Mouse (Mus musculus) Patski (cell line): ENCODE measurements around the gene Dscaml1. TPM values are rescaled to one million over a fixed set of nuclear protein-coding genes. Genes with fewer than 3 reads are reported as not detected.

ENCODE experiments used
- ATAC-seq: fragments of 100-300 bp; one replicate; pipeline ENCODE4 v1.8.0; 2021
- CTCF ChIA-PET: fragments of 350-600 bp; sonication (Branson Sonifier 250); formaldehyde crosslinking; loops from one replicate; lab custom pipeline; 2022; ENCODE audit warnings: inconsistent platforms; lab: Charles Lee
- POLR2A ChIA-PET: fragments of 350-600 bp; sonication (Branson Sonifier 250); formaldehyde crosslinking; loops from one replicate; lab custom pipeline; 2022; ENCODE audit warnings: antibody characterized with exemption, inconsistent platforms; lab: Charles Lee
- DNase-seq: peaks from one replicate; pipeline ENCODE4 v3.0.0-alpha.2; 2011; ENCODE audit warnings: low read depth, low spot score
- H3K27me3 ChIP-seq: fragments of 371-371 bp; one replicate; pipeline ENCODE4 v1.5.1; 2021
- CTCF ChIP-seq: fragments of 100-300 bp; IDR thresholded peaks from one replicate; pipeline ENCODE4 v1.5.1; 2021
- in situ Hi-C: fragments of 300-500 bp; cut with MboI; formaldehyde crosslinking; loops from 3 replicates; pipeline ENCODE4 v1.11.1; 2018; ENCODE audit warnings: low pct_unique_long_range_greater_than_20kb, mixed read lengths
- polyA plus RNA-seq: library from polyadenylated mRNA; unstranded; gene quantifications from one replicate; pipeline ENCODE4 v1.2.3, GENCODE M21; 2021

Dscaml1 gene
- polyA plus RNA-seq, 1 experiment from 2014 or later = 0.01 TPM

GRCm38 (mm10) chr9:45678664-45679026 lies 252.2 kb downstream of the Dscaml1 start:
- H3K27me3 ChIP-seq = peaks cover 21% of the 10 kb centered on the region
- DNase-seq (no peak), ATAC-seq (no peak)
- TF ChIP-seq CTCF = no peak
- POLR2A ChIA-PET = no interaction called here
- CTCF ChIA-PET = no interaction called here
- in situ Hi-C loops = no loop called here

- peaks cover 22% of the 10 kb centered on the region for H3K27me3 ChIP-seq
- POLR2A ChIA-PET = no interaction called here
- in situ Hi-C loops = no loop called here
- CTCF ChIA-PET = no interaction called here
- no peak for TF ChIP-seq CTCF
- no peak for DNase-seq
- no peak for ATAC-seq
These were observed 256.1 kb downstream of the Dscaml1 start for GRCm38 (mm10) chr9:45682461-45682998.

GRCm38 (mm10) chr9:45693424-45694237 lies 267.2 kb downstream of the Dscaml1 start:
- ChIA-PET CTCF (interaction anchor here (0.8 to 1.4 kb wide), 2 partner anchors 10 to 104 kb away, joined by 3 to 5 read pairs; no protein-coding TSS in a partner anchor), POLR2A (no interaction called here)
- in situ Hi-C loops = no loop called here
- ATAC-seq = no peak
- peaks cover 17% of the 10 kb centered on the region for H3K27me3 ChIP-seq
- no peak for DNase-seq
- TF ChIP-seq CTCF = no peak

GRCm38 (mm10) chr9:45694256-45694655 lies 267.8 kb downstream of the Dscaml1 start:
- ATAC-seq = no peak
- peaks cover 20% of the 10 kb centered on the region for H3K27me3 ChIP-seq
- no peak for DNase-seq
- in situ Hi-C loops = no loop called here
- CTCF ChIA-PET = interaction anchor here (1.4 kb wide), 1 partner anchor 104 kb away, joined by 5 read pairs; no protein-coding TSS in a partner anchor
- TF ChIP-seq CTCF = no peak
- POLR2A ChIA-PET = no interaction called here

- ATAC-seq = no peak
- H3K27me3 ChIP-seq = peaks cover 31% of the 10 kb centered on the region
- no peak for DNase-seq
- CTCF ChIA-PET = no interaction called here
- in situ Hi-C loops = no loop called here
- TF ChIP-seq CTCF = no peak
- POLR2A ChIA-PET = no interaction called here
These were observed 272.7 kb downstream of the Dscaml1 start for GRCm38 (mm10) chr9:45699171-45699570.

GRCm38 (mm10) chr9:45703236-45703635 lies 276.8 kb downstream of the Dscaml1 start:
- ATAC-seq = no peak
- POLR2A ChIA-PET = no interaction called here
- DNase-seq = no peak
- no peak for TF ChIP-seq CTCF
- CTCF ChIA-PET = no interaction called here
- in situ Hi-C loops = no loop called here
- H3K27me3 ChIP-seq = peaks cover 21% of the 10 kb centered on the region

DNA sequence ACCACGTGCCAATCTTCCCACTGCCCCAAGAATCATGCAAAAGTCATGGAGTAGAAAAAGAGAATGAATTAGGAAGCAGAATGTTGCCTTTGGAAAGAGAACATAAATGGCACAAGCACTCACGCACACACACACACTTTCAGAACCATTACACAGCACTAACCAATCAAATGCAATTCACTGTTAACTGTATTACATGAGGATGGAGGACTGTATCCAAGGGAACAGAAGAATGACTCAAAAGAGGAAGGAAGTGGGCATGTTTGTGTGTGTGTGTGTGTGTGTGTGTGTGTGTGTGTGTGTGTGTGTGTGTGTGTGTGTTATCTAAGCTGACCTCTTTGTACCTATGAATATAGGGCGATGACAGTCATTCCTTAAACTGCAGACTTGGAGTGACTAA lies 278.0 kb downstream of the Dscaml1 start:
- no peak for DNase-seq
- ATAC-seq = no peak
- in situ Hi-C loops = no loop called here
- POLR2A ChIA-PET = no interaction called here
- no peak for TF ChIP-seq CTCF
- peaks cover 16% of the 10 kb centered on the region for H3K27me3 ChIP-seq
- CTCF ChIA-PET = no interaction called here

DNA sequence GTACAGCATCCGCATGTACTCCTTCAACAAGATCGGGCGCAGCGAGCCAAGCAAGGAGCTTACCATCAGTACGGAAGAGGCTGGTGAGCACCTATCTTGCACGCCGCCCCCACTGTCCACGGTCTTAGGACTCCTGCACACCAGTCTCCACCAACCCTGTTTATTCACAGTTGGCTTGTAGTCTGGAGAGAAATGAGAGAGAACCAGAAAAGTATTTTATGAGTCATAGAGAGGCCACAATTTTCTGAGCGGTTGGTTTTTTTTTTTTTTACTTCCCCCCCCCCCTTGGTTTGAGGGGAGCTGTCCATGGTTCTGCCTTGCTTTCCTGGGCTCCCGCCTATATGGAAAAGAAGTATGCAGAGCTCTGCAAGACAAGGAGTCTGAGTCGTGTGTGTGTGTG lies 283.9 kb downstream of the Dscaml1 start:
- DNase-seq = peak; percentile 30
- ChIA-PET POLR2A (no interaction called here), CTCF (no interaction called here)
- in situ Hi-C loops = no loop called here
- no peak for TF ChIP-seq CTCF
- peaks cover 12% of the 10 kb centered on the region for H3K27me3 ChIP-seq
- peak; percentile 57 for ATAC-seq

GRCm38 (mm10) chr9:45715387-45715786 lies 289.0 kb downstream of the Dscaml1 start:
- no peak for DNase-seq
- POLR2A ChIA-PET = no interaction called here
- CTCF ChIA-PET = no interaction called here
- no peak for TF ChIP-seq CTCF
- in situ Hi-C loops = no loop called here
- peaks cover 19% of the 10 kb centered on the region for H3K27me3 ChIP-seq
- ATAC-seq = no peak

DNA sequence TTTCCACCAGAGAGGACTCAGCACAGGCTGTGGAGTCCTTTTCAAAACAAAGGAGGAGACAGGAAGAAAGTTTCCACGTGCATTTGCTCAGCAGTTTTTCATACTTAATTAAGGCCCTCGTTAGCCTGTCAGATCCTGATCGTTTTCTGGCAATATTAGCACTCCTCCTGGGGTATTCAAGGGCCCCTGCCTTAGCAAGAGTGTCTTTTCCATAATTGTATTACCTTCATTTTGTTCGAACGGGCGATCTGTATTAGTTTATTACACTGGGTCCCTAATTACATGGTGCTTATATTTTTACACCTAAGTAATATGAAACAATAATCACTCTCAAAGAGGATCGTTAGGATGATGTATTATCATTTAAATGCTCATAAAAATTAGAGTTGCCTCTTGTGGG lies 293.6 kb downstream of the Dscaml1 start:
- DNase-seq = no peak
- ATAC-seq = no peak
- POLR2A ChIA-PET = no interaction called here
- TF ChIP-seq CTCF = no peak
- peaks cover 28% of the 10 kb centered on the region for H3K27me3 ChIP-seq
- CTCF ChIA-PET = interaction anchor here (1.0 kb wide), 1 partner anchor 39 kb away, joined by 3 read pairs; no protein-coding TSS in a partner anchor
- in situ Hi-C loops = no loop called here

DNA sequence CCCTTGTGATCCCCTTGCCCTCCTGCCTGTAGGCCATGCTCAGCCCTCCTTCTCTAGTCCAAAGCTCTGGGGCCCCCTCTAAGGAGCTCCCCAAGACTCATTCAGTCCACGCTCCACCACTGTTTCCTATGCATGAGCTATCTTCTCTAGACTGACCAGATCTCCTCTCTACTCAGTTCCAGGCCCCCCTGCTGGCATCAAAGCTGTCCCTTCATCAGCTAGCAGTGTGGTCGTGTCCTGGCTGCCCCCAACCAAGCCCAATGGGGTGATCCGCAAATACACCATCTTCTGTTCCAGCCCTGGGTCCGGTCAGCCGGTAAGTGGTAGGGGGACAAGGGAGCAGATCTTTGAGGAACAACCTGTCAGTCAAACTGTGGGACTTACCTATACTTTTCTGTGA lies 305.4 kb downstream of the Dscaml1 start:
- ChIA-PET POLR2A (no interaction called here), CTCF (no interaction called here)
- peaks cover 30% of the 10 kb centered on the region for H3K27me3 ChIP-seq
- ATAC-seq (no peak), DNase-seq (no peak)
- in situ Hi-C loops = no loop called here
- no peak for TF ChIP-seq CTCF
